Mouse (Mus musculus) ovary, postnatal 36 days (tissue): Measurements from ENCODE around the gene Opcml.

Experiments
- DNase-seq: peaks from one replicate; pipeline ENCODE4 v3.0.0; 2022; ENCODE audit warnings: low spot score, mixed read lengths

Gene Opcml

GRCm38 (mm10) chr9:28163946-28164345 is 373.4 kb downstream of the Opcml start:
- no peak for DNase-seq

GRCm38 (mm10) chr9:28171890-28172289 is 381.3 kb downstream of the Opcml start:
- DNase-seq, result peak; percentile 24

GRCm38 (mm10) chr9:28177052-28177451 is 386.5 kb downstream of the Opcml start:
- no peak for DNase-seq

GRCm38 (mm10) chr9:28178123-28178887 is 387.7 kb downstream of the Opcml start:
- no peak for DNase-seq

GRCm38 (mm10) chr9:28181916-28182315 is 391.3 kb downstream of the Opcml start:
- DNase-seq, result no peak

- no peak for DNase-seq
Measured at GRCm38 (mm10) chr9:28190226-28190625, 399.7 kb downstream of the Opcml start.

GRCm38 (mm10) chr9:28190751-28191150 is 400.2 kb downstream of the Opcml start:
- DNase-seq, result no peak

- DNase-seq, result no peak
Measured at GRCm38 (mm10) chr9:28196550-28196949, 406.0 kb downstream of the Opcml start.

GRCm38 (mm10) chr9:28197061-28197460 is 406.5 kb downstream of the Opcml start:
- DNase-seq, result no peak

- DNase-seq, result peak; percentile 8
Measured at GRCm38 (mm10) chr9:28197631-28198030, 407.1 kb downstream of the Opcml start.

- DNase-seq, result no peak
Measured at GRCm38 (mm10) chr9:28198106-28198694, 407.6 kb downstream of the Opcml start.

- DNase-seq, result no peak
Measured at GRCm38 (mm10) chr9:28207441-28207840, 416.9 kb downstream of the Opcml start.

- DNase-seq, result no peak
Measured at GRCm38 (mm10) chr9:28208696-28209095, 418.1 kb downstream of the Opcml start.

GRCm38 (mm10) chr9:28211877-28212276 is 421.3 kb downstream of the Opcml start:
- no peak for DNase-seq

GRCm38 (mm10) chr9:28213893-28214292 is 423.3 kb downstream of the Opcml start:
- no peak for DNase-seq

- no peak for DNase-seq
Measured at GRCm38 (mm10) chr9:28218026-28218646, 427.6 kb downstream of the Opcml start.

- no peak for DNase-seq
Measured at GRCm38 (mm10) chr9:28222726-28223125, 432.2 kb downstream of the Opcml start.

GRCm38 (mm10) chr9:28225824-28226569 is 435.4 kb downstream of the Opcml start:
- no peak for DNase-seq

- no peak for DNase-seq
Measured at GRCm38 (mm10) chr9:28226570-28226951, 436.0 kb downstream of the Opcml start.

GRCm38 (mm10) chr9:28238450-28238849 is 447.9 kb downstream of the Opcml start:
- DNase-seq, result no peak

GRCm38 (mm10) chr9:28247742-28248503 is 457.3 kb downstream of the Opcml start:
- DNase-seq, result no peak

GRCm38 (mm10) chr9:28251341-28251740 is 460.8 kb downstream of the Opcml start:
- DNase-seq, result no peak
